Mouse (Mus musculus) midbrain, embryonic 11.5 days (tissue): ENCODE data around the gene Mipol1. TPM values are rescaled to one million over a fixed set of nuclear protein-coding genes. Genes with fewer than 3 reads are reported as not detected.
"Not testable (repeated sequence)": the region's sequence is repeated elsewhere in the genome, so short reads cannot be mapped to it uniquely, and the experiment has no call there.

Experiments
- ATAC-seq: fragments of 200-750 bp; cut with Nextera tagmentation; 2 replicates; pipeline ENCODE4 v1.8.0; 2017; ENCODE audit warnings: moderate TSS enrichment, moderate library complexity; ENCODE audit not compliant: low FRiP score
- DNase-seq: peaks from one replicate; pipeline ENCODE4 v3.0.0; 2015; ENCODE audit warnings: low spot score; ENCODE audit errors: missing footprints
- H3K27ac ChIP-seq: fragments of 300-500 bp; sonication (generic); 2 replicates; pipeline ENCODE4 v1.5.1; 2014; ENCODE audit warnings: low read depth, low read length
- H3K27me3 ChIP-seq: fragments of 300-500 bp; sonication (generic); 2 replicates; pipeline ENCODE4 v1.6.1; 2014; ENCODE audit warnings: mild to moderate bottlenecking, low read length, moderate library complexity, mixed read lengths; ENCODE audit not compliant: control insufficient read depth, insufficient read depth
- H3K36me3 ChIP-seq: fragments of 300-500 bp; sonication (generic); 2 replicates; pipeline ENCODE4 v1.6.1; 2014; ENCODE audit warnings: mild to moderate bottlenecking, low read length, moderate library complexity, mixed read lengths; ENCODE audit not compliant: control insufficient read depth, insufficient read depth
- H3K4me1 ChIP-seq: fragments of 300-500 bp; sonication (generic); 2 replicates; pipeline ENCODE4 v1.6.1; 2014; ENCODE audit warnings: low read length; ENCODE audit not compliant: control insufficient read depth, insufficient read depth
- H3K4me2 ChIP-seq: fragments of 300-500 bp; sonication (generic); 2 replicates; pipeline ENCODE4 v1.6.1; 2014; ENCODE audit warnings: mild to moderate bottlenecking, moderate library complexity
- H3K4me3 ChIP-seq: fragments of 300-500 bp; sonication (generic); 2 replicates; pipeline ENCODE4 v1.5.1; 2014; ENCODE audit warnings: low read depth, low read length
- H3K9ac ChIP-seq: fragments of 300-500 bp; sonication (generic); 2 replicates; pipeline ENCODE4 v1.6.1; 2014; ENCODE audit warnings: low read length
- H3K9me3 ChIP-seq: fragments of 300-500 bp; sonication (generic); 2 replicates; pipeline ENCODE4 v1.6.1; 2016; ENCODE audit warnings: low read length; ENCODE audit not compliant: control insufficient read depth
- WGBS: fragments of 180-500 bp; shearing (Covaris S2); extraction: QIAGEN DNeasy Blood & Tissue Kit; methylation state at CpG from one replicate; pipeline ENCODE4 v1.1.7; 2014; 5-methylcytosine and 5-hydroxymethylcytosine counted together
- polyA plus RNA-seq: library from polyadenylated mRNA; unstranded; fragments of >200 nt; fragmentation: Nextera tagmentation; extraction: Ambion mirVana; gene quantifications from 2 replicates; pipeline ENCODE4 v1.2.1, GENCODE M21; 2014

Gene Mipol1
- polyA plus RNA-seq, 1 experiment from 2014 or later, result 9.5 TPM

- H3K4me2 ChIP-seq, H3K4me1 ChIP-seq, ATAC-seq, H3K36me3 ChIP-seq, H3K27me3 ChIP-seq, H3K9ac ChIP-seq, H3K9me3 ChIP-seq, H3K4me3 ChIP-seq, H3K27ac ChIP-seq: not testable (repeated sequence)
- WGBS, result 63% methylated on average over 8 of the region's 8 CpGs
- peak; percentile 56 for DNase-seq
Observed at GRCm38 (mm10) chr12:57436939-57437659, 206.9 kb downstream of the Mipol1 start.

GRCm38 (mm10) chr12:57444281-57444903 is 214.2 kb downstream of the Mipol1 start:
- Histone ChIP-seq H3K36me3 (no peaks in the 10 kb centered on the region), H3K4me3 (no peak overlapping the region), H3K27me3 (no peaks in the 10 kb centered on the region), H3K9me3 (no peaks in the 10 kb centered on the region), H3K9ac (no peak overlapping the region), H3K4me2 (no peak overlapping the region), H3K4me1 (no peaks in the 10 kb centered on the region), H3K27ac (no peak overlapping the region)
- DNase-seq (peak; percentile 84), ATAC-seq (0 out of 2 replicates have a peak, but pooled peaks have one; percentile 27)
- WGBS, result 46% methylated on average over 10 of the region's 10 CpGs

- DNase-seq (no peak), ATAC-seq (no peak)
- WGBS, result 72% methylated on average over 3 of the region's 3 CpGs
Observed at GRCm38 (mm10) chr12:57447331-57447730, 217.1 kb downstream of the Mipol1 start.

GRCm38 (mm10) chr12:57449299-57449698 is 219.1 kb downstream of the Mipol1 start:
- ATAC-seq (no peak), DNase-seq (no peak)
- Histone ChIP-seq H3K4me3 (no peak overlapping the region), H3K9ac (no peak overlapping the region), H3K4me2 (no peak overlapping the region), H3K36me3 (no peaks in the 10 kb centered on the region), H3K4me1 (no peaks in the 10 kb centered on the region), H3K9me3 (no peaks in the 10 kb centered on the region), H3K27me3 (no peaks in the 10 kb centered on the region), H3K27ac (no peak overlapping the region)
- 79% methylated on average over 1 of the region's 1 CpGs for WGBS

More at GRCm38 (mm10) chr12:57447331-57447730, 217.1 kb downstream of the Mipol1 start:
- H3K27ac ChIP-seq, result no peak overlapping the region
- H3K4me2 ChIP-seq, result no peak overlapping the region
- H3K9ac ChIP-seq, result no peak overlapping the region
- no peaks in the 10 kb centered on the region for H3K9me3 ChIP-seq
- no peaks in the 10 kb centered on the region for H3K27me3 ChIP-seq
- no peaks in the 10 kb centered on the region for H3K36me3 ChIP-seq
- H3K4me3 ChIP-seq, result no peak overlapping the region
- H3K4me1 ChIP-seq, result no peaks in the 10 kb centered on the region

GRCm38 (mm10) chr12:57450017-57450583 is 219.9 kb downstream of the Mipol1 start:
- H3K9me3 ChIP-seq, result no peaks in the 10 kb centered on the region
- no peak overlapping the region for H3K4me2 ChIP-seq
- H3K27me3 ChIP-seq, result no peaks in the 10 kb centered on the region
- no peak overlapping the region for H3K27ac ChIP-seq
- WGBS, result 84% methylated on average over 5 of the region's 5 CpGs
- no peak for DNase-seq
- H3K4me3 ChIP-seq, result no peak overlapping the region
- no peak for ATAC-seq
- H3K9ac ChIP-seq, result no peak overlapping the region
- no peaks in the 10 kb centered on the region for H3K4me1 ChIP-seq
- no peaks in the 10 kb centered on the region for H3K36me3 ChIP-seq

- Histone ChIP-seq H3K36me3 (no peaks in the 10 kb centered on the region), H3K9me3 (no peaks in the 10 kb centered on the region), H3K4me1 (0 out of 2 replicates have a peak, but pooled peaks cover 2% of the 10 kb centered on the region), H3K27me3 (no peaks in the 10 kb centered on the region), H3K9ac (no peak overlapping the region), H3K27ac (no peak overlapping the region), H3K4me3 (no peak overlapping the region), H3K4me2 (no peak overlapping the region)
- 30% methylated on average over 4 of the region's 4 CpGs for WGBS
- DNase-seq (peak; percentile 78), ATAC-seq (no peak)
Observed at GRCm38 (mm10) chr12:57456911-57457310, 226.7 kb downstream of the Mipol1 start.

GRCm38 (mm10) chr12:57457339-57457738 is 227.1 kb downstream of the Mipol1 start:
- no peak overlapping the region for H3K27ac ChIP-seq

GRCm38 (mm10) chr12:57464520-57465334 is 234.5 kb downstream of the Mipol1 start:
- Histone ChIP-seq H3K27ac (no peak overlapping the region), H3K27me3 (no peaks in the 10 kb centered on the region), H3K9ac (no peak overlapping the region), H3K4me3 (no peak overlapping the region), H3K36me3 (no peaks in the 10 kb centered on the region), H3K9me3 (no peaks in the 10 kb centered on the region), H3K4me2 (no peak overlapping the region), H3K4me1 (peaks cover 4% of the 10 kb centered on the region; the same call in 1 of the 2 replicates)
- WGBS, result 73% methylated on average over 12 of the region's 12 CpGs
- ATAC-seq, result no peak
- peak; percentile 82 for DNase-seq

More at GRCm38 (mm10) chr12:57457339-57457738, 227.1 kb downstream of the Mipol1 start:
- DNase-seq (peak; percentile 78), ATAC-seq (peak; percentile 80; the same call in 1 of the 2 replicates)
- 0 out of 2 replicates have a peak, but pooled peaks cover 2% of the 10 kb centered on the region for H3K4me1 ChIP-seq
- H3K4me2 ChIP-seq, result no peak overlapping the region
- no peak overlapping the region for H3K4me3 ChIP-seq
- H3K27me3 ChIP-seq, result no peaks in the 10 kb centered on the region
- no peaks in the 10 kb centered on the region for H3K36me3 ChIP-seq
- H3K9me3 ChIP-seq, result no peaks in the 10 kb centered on the region
- 28% methylated on average over 4 of the region's 4 CpGs for WGBS
- no peak overlapping the region for H3K9ac ChIP-seq
